Mouse (Mus musculus) embryonic facial prominence, embryonic 15.5 days (tissue): ENCODE measurements at regions not wholly inside any gene's neighbourhood (a gene's known extent, or its start where the extent isn't known, plus 50 kb on each side); places are given as distances from the start of the nearest gene placed in this dataset.

Experiments used
- ATAC-seq: fragments of 200-750 bp; cut with Nextera tagmentation; 2 replicates; pipeline ENCODE4 v1.8.0; 2017; ENCODE audit warnings: low read depth, moderate TSS enrichment; ENCODE audit not compliant: insufficient number of reproducible peaks, low FRiP score, low TSS enrichment
- H3K27ac ChIP-seq: fragments of 300-500 bp; sonication (generic); replicated peaks from 2 replicates; pipeline ENCODE4 v1.5.1; 2015; ENCODE audit warnings: mild to moderate bottlenecking, inconsistent platforms
- H3K27me3 ChIP-seq: fragments of 300-500 bp; sonication (generic); 2 replicates; pipeline ENCODE4 v1.6.1; 2015; ENCODE audit warnings: inconsistent platforms
- H3K36me3 ChIP-seq: fragments of 300-500 bp; sonication (generic); 2 replicates; pipeline ENCODE4 v1.6.1; 2015; ENCODE audit warnings: mild to moderate bottlenecking, inconsistent platforms
- H3K4me1 ChIP-seq: fragments of 300-500 bp; sonication (generic); 2 replicates; pipeline ENCODE4 v1.6.1; 2015; ENCODE audit warnings: inconsistent platforms
- H3K4me2 ChIP-seq: fragments of 300-500 bp; sonication (generic); replicated peaks from 2 replicates; pipeline ENCODE4 v1.6.1; 2015; ENCODE audit warnings: mild to moderate bottlenecking, inconsistent platforms
- H3K4me3 ChIP-seq: fragments of 300-500 bp; sonication (generic); replicated peaks from 2 replicates; pipeline ENCODE4 v1.5.1; 2015; ENCODE audit warnings: mild to moderate bottlenecking, inconsistent platforms
- H3K9ac ChIP-seq: fragments of 300-500 bp; sonication (generic); 2 replicates; pipeline ENCODE4 v1.6.1; 2015; ENCODE audit warnings: inconsistent platforms
- H3K9me3 ChIP-seq: fragments of 300-500 bp; sonication (generic); replicated peaks from 2 replicates; pipeline ENCODE4 v1.6.1; 2016; ENCODE audit warnings: inconsistent platforms
- WGBS: fragments of 180-500 bp; shearing (Covaris S2); methylation state at CpG from one replicate; pipeline ENCODE4 v1.1.7; 2015; 5-methylcytosine and 5-hydroxymethylcytosine counted together

DNA sequence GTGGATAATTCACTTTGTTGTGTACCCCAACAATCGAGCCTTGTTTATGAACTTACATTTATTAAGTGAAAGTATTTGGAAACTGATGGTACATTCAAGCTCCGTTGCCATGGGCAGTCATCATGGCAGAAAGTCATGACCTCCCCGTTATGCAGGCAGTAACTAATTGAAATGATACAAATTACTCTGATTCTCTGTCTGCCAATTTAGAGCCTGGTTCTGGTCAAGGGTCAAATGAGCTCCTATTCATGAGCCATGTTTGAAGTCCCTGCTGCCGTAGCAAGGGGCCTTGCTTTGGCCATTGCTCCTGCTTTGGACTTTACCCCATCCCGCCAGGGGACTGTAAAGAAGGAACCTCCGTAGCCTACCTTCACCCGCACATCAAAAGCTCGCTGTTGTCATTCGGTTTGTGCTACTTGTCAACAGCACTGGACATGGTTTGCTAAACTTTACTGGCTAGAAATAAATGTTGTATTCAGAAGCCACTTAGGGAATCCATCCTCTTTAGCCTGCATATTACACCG lies 152.8 kb upstream of the Foxd3 start:
- Histone ChIP-seq H3K4me1 (no peaks in the 10 kb centered on the region), H3K4me3 (no peak overlapping the region), H3K9me3 (no peaks in the 10 kb centered on the region), H3K27me3 (no peaks in the 10 kb centered on the region), H3K27ac (no peak overlapping the region), H3K9ac (no peak overlapping the region), H3K36me3 (no peaks in the 10 kb centered on the region), H3K4me2 (no peak overlapping the region)
- ATAC-seq, result no peak
- WGBS, result 50% methylated on average over 10 of the region's 10 CpGs

DNA sequence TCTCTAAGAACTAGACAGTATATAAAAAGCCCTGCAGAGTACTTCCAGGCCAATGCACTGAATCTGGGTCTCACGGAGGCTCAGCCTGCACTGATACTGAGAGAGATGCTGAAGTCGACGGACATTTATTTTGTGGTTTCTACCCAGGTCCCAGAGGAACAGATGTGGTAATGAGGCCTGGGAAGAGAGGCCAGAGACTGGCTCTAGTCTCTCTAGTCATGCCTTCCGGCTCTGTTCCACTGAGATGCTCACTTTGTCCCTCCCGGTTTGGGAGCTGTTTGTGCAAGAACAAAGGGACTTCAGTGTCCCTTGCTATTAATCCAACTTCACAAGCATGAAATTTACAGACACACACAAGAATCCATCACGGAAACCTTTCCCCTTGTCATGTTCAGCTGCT lies 144.1 kb upstream of the Foxd3 start:
- 28% methylated on average over 6 of the region's 6 CpGs for WGBS
- H3K27me3 ChIP-seq, result no peaks in the 10 kb centered on the region
- no peaks in the 10 kb centered on the region for H3K9me3 ChIP-seq
- H3K4me3 ChIP-seq, result no peak overlapping the region
- H3K9ac ChIP-seq, result no peak overlapping the region
- H3K36me3 ChIP-seq, result no peaks in the 10 kb centered on the region
- no peak overlapping the region for H3K27ac ChIP-seq
- no peak overlapping the region for H3K4me2 ChIP-seq
- ATAC-seq, result no peak
- no peaks in the 10 kb centered on the region for H3K4me1 ChIP-seq

DNA sequence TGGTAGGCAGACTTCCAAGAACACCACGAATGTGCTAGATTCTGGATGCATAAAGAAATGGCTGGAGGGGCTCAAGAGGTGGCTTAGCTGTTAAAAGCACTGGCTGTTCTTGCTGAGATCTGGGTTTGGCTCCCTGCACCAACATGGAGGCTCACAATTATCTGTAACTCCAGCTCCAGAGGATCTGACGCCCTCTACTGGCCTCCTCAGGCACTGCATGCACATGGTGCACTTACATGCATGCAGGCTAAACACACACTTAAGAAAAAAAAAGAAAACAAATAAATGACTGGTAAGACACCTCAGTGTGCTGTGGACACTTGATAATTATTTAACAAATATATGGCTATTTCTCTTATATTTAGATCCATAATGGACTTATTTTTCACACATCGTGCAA lies 139.2 kb upstream of the Foxd3 start:
- no peaks in the 10 kb centered on the region for H3K9me3 ChIP-seq
- no peak for ATAC-seq
- no peak overlapping the region for H3K9ac ChIP-seq
- no peaks in the 10 kb centered on the region for H3K27me3 ChIP-seq
- no peaks in the 10 kb centered on the region for H3K36me3 ChIP-seq
- no peak overlapping the region for H3K27ac ChIP-seq
- no peak overlapping the region for H3K4me3 ChIP-seq
- WGBS, result 80% methylated on average over 3 of the region's 3 CpGs
- H3K4me1 ChIP-seq, result no peaks in the 10 kb centered on the region
- H3K4me2 ChIP-seq, result no peak overlapping the region

- Histone ChIP-seq H3K9me3 (no peaks in the 10 kb centered on the region), H3K4me2 (no peak overlapping the region), H3K9ac (no peak overlapping the region), H3K4me3 (no peak overlapping the region), H3K36me3 (no peaks in the 10 kb centered on the region), H3K27ac (no peak overlapping the region), H3K27me3 (no peaks in the 10 kb centered on the region), H3K4me1 (no peaks in the 10 kb centered on the region)
- 89% methylated on average over 12 of the region's 12 CpGs for WGBS
- ATAC-seq, result no peak
Observed at GRCm38 (mm10) chr4:99527441-99527840, 128.7 kb upstream of the Foxd3 start.

GRCm38 (mm10) chr4:99544014-99544413 lies 112.1 kb upstream of the Foxd3 start:
- WGBS, result 81% methylated on average over 6 of the region's 6 CpGs
- Histone ChIP-seq H3K27me3 (no peaks in the 10 kb centered on the region), H3K27ac (no peak overlapping the region), H3K9me3 (no peaks in the 10 kb centered on the region), H3K4me1 (no peaks in the 10 kb centered on the region), H3K36me3 (no peaks in the 10 kb centered on the region), H3K4me3 (no peak overlapping the region), H3K9ac (no peak overlapping the region), H3K4me2 (no peak overlapping the region)
- no peak for ATAC-seq

DNA sequence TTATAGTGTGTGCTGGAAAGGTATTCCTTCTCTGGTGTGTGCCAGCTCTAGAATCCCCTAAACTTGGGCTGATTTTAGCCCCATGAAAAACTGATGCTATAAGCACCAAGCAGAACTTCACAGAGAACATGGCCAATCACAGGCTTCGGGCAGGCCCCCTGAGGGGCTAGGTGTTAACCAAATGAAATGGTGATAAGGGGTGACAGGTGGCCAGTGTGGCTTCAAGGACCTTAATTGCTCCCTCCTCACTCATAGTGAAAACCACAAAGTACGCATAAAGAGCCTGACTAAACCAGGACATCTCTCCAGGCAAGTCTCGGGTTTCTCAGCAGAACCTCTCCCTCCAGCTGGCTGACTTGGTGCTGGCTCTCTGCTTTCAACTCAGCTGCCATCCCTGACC lies 110.4 kb upstream of the Foxd3 start:
- ATAC-seq, result no peak
- WGBS, result 34% methylated on average over 3 of the region's 3 CpGs
- Histone ChIP-seq H3K9me3 (no peaks in the 10 kb centered on the region), H3K27ac (no peak overlapping the region), H3K4me1 (no peaks in the 10 kb centered on the region), H3K4me2 (no peak overlapping the region), H3K27me3 (no peaks in the 10 kb centered on the region), H3K9ac (no peak overlapping the region), H3K36me3 (no peaks in the 10 kb centered on the region), H3K4me3 (no peak overlapping the region)

- Histone ChIP-seq H3K4me1 (no peaks in the 10 kb centered on the region), H3K9me3 (no peaks in the 10 kb centered on the region), H3K27me3 (peaks cover 8% of the 10 kb centered on the region; the same call in 1 of the 2 replicates), H3K9ac (no peak overlapping the region), H3K36me3 (no peaks in the 10 kb centered on the region), H3K27ac (no peak overlapping the region), H3K4me3 (no peak overlapping the region), H3K4me2 (no peak overlapping the region)
- 30% methylated on average over 5 of the region's 5 CpGs for WGBS
- ATAC-seq, result no peak
Observed at GRCm38 (mm10) chr4:99557963-99558362, 98.1 kb upstream of the Foxd3 start.

- Histone ChIP-seq H3K4me2 (no peak overlapping the region), H3K27ac (no peak overlapping the region), H3K9ac (no peak overlapping the region), H3K4me3 (no peak overlapping the region), H3K36me3 (no peaks in the 10 kb centered on the region), H3K4me1 (no peaks in the 10 kb centered on the region), H3K9me3 (no peaks in the 10 kb centered on the region), H3K27me3 (peaks cover 8% of the 10 kb centered on the region; the same call in 1 of the 2 replicates)
- WGBS, result 38% methylated on average over 8 of the region's 8 CpGs
- ATAC-seq, result no peak
Observed at GRCm38 (mm10) chr4:99560604-99561003, 95.5 kb upstream of the Foxd3 start.

- WGBS, result 18% methylated on average over 6 of the region's 6 CpGs
- H3K4me2 ChIP-seq, result no peak overlapping the region
- ATAC-seq, result no peak
Observed at GRCm38 (mm10) chr4:99561506-99561937, 94.6 kb upstream of the Foxd3 start.

GRCm38 (mm10) chr4:99565401-99565800 lies 90.7 kb upstream of the Foxd3 start:
- H3K4me1 ChIP-seq, result no peaks in the 10 kb centered on the region
- no peak overlapping the region for H3K9ac ChIP-seq
- H3K27me3 ChIP-seq, result peaks cover 8% of the 10 kb centered on the region; the same call in 1 of the 2 replicates
- H3K4me3 ChIP-seq, result no peak overlapping the region
- no peaks in the 10 kb centered on the region for H3K36me3 ChIP-seq
- no peak overlapping the region for H3K27ac ChIP-seq
- H3K9me3 ChIP-seq, result no peaks in the 10 kb centered on the region
- no peak for ATAC-seq
- WGBS, result 89% methylated on average over 9 of the region's 9 CpGs
- no peak overlapping the region for H3K4me2 ChIP-seq

More at GRCm38 (mm10) chr4:99561506-99561937, 94.6 kb upstream of the Foxd3 start:
- Histone ChIP-seq H3K9ac (no peak overlapping the region), H3K27me3 (peaks cover 8% of the 10 kb centered on the region; the same call in 1 of the 2 replicates), H3K9me3 (no peaks in the 10 kb centered on the region), H3K4me1 (no peaks in the 10 kb centered on the region), H3K27ac (no peak overlapping the region), H3K4me3 (no peak overlapping the region), H3K36me3 (no peaks in the 10 kb centered on the region)

- 2% methylated on average over 33 of the region's 33 CpGs for WGBS
- peaks cover 8% of the 10 kb centered on the region for H3K4me1 ChIP-seq
- no peak for ATAC-seq
- H3K27ac ChIP-seq, result no peak overlapping the region
- peak overlapping the region; percentile 56 for H3K4me2 ChIP-seq
- H3K27me3 ChIP-seq, result peaks cover 22% of the 10 kb centered on the region
- no peaks in the 10 kb centered on the region for H3K9me3 ChIP-seq
- H3K9ac ChIP-seq, result no peak overlapping the region
- H3K4me3 ChIP-seq, result peak overlapping the region; percentile 31
- no peaks in the 10 kb centered on the region for H3K36me3 ChIP-seq
Observed at GRCm38 (mm10) chr4:99572841-99573642, 83.1 kb upstream of the Foxd3 start.
